Mouse (Mus musculus) R1 (cell line): ENCODE results near the gene Bbs5.
"Not testable (repeated sequence)": the region's sequence is repeated elsewhere in the genome, so short reads cannot be mapped to it uniquely, and the experiment has no call there.

Source experiments
- DNase-seq: peaks from one replicate; pipeline ENCODE4 v3.0.0-alpha.2; 2018; ENCODE audit warnings: low read depth, low spot score

The Bbs5 gene

GRCm38 (mm10) chr2:69646726-69647490, at the start of gene Bbs5:
Gene Bbs5 (plus strand): TSS chr2:69647171.
- DNase-seq: peak; percentile 89

DNA sequence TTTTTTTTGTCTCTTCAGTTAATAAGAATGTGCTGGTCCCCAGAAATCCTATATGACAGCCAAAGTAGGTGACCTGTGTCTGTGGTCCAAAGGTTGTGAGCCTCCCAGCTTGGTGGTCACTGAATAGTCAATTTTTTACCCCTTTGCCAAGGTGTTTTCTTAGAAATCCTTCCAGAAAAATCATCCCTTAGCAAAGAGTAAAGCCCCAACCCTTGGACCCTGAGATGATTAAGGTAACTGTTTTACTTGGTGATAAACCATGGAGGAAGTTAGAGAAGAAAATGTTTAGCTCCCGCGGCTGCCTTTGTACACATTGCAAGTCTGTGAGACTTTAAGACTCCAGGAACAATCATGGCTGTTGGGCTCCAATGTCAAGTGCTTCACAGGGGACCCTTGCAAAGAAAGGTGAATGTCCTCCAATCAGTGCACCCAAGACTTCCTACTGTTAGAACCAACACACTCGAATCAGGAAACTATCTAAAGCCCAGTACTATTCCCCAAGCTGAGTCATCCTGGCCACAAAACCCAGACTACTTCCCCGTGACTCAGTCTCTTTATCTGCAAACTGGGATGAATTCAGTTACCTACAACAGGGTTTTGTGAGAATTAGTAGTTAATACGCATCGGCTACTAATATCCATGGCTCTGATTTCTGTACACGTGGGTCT, 43.1 kb upstream of the Bbs5 start:
- no peak for DNase-seq

GRCm38 (mm10) chr2:69606621-69607020, 40.4 kb upstream of the Bbs5 start:
- DNase-seq: no peak

- peak; percentile 74 for DNase-seq
These were observed 34.7 kb upstream of the Bbs5 start for GRCm38 (mm10) chr2:69612237-69612636.

DNA sequence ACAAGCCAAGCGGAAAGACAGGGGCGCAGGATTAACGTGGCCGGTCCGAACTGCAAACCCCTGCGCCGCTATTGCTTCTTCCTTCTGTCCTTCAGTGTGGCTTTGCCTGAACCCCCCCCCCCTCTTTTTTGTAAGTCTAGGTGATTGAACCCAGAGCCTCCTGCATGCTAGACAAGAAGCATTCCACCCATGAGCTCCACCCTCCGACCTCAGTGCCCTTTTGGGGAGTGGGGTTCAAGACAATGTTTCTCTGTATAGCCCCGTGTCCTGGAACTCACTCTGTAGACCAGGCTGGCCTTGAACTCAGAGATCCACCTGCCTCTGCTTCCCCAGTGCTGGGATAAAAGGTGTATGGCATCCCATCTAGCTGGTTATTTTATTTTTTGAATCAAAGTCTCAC, 34.3 kb upstream of the Bbs5 start:
- DNase-seq: peak; percentile 58

DNA sequence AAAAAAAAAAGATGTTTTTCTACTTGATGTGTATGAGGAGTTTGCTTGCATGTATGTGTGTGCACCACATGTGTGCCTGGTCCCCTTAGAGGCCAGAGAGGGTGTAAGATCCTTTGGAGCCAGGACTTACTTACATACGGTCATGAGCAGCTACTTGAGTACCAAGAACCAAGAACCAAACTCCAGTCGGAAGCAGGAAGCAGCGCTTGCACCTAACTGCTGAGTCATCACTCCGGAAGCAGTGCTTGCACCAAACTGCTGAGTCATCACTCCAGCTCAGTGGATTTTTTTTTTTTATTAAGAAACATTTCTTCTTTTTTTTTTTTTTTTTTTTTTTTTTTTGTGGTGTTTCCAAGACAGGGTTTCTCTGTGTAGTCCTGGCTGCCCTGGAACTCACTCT, 33.7 kb upstream of the Bbs5 start:
- peak; percentile 91 for DNase-seq

DNA sequence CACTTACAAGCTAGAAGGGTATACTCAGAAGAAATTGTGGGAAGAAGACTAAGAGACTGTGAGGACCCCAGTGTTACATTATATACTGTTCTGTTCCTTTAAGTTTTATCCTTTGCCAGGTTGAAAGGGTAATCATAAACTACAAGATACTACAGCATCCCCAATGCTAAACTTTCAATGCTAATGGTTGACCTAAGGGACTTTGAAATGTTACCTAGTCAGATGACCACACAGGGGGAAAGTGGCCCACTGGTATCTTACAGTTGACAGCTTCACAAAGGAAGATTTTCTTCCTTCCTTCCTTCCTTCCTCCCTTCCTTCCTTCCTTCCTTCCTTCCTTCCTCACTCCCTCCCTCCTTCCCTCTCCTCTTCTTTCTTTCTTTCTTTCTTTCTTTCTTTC, 28.6 kb upstream of the Bbs5 start:
- DNase-seq: no peak

DNA sequence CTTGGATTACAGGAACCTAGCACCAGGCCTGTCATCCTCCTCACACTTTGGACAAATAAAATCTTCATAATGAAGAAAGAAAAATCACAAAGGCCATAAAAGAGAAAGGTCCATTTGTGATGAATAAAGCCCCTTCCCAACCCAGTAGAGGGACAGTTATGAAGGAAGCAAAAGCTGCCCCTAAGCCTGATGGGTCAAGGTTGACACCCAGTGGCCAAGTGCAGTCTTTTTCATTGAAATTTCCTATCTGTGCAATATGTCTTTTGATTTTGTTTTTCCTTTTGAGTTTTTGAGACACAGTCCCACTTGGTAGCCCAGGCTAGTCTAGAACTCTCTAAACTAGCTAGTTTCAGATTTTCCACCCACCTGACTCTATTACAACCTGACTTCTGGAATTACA, 27.7 kb upstream of the Bbs5 start:
- DNase-seq: no peak

- no peak for DNase-seq
These were observed 17.8 kb upstream of the Bbs5 start for GRCm38 (mm10) chr2:69629215-69629614.

DNA sequence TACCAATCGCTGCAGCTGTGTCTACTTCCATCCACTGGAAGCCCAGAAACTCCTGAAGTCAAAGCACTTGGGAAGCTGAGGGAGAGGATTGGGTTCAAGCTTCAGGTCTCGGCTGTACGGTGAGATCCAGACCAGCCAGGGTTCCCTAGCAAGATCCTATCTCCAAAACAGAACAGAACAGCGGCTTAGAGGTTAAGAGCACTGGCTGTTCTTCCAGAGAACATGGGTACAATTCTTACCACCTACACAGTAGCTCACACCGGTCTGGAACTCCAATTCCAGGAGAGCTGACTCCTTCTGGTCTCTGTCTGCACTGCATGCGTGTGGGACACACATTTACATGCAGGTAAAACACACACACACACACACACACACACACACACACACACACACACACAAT, 17.1 kb upstream of the Bbs5 start:
- no peak for DNase-seq

GRCm38 (mm10) chr2:69630792-69631191, 16.2 kb upstream of the Bbs5 start:
- no peak for DNase-seq

GRCm38 (mm10) chr2:69631449-69631848, 15.5 kb upstream of the Bbs5 start:
- DNase-seq: peak; percentile 63

GRCm38 (mm10) chr2:69635064-69635701, 11.8 kb upstream of the Bbs5 start:
- DNase-seq: peak; percentile 80

DNA sequence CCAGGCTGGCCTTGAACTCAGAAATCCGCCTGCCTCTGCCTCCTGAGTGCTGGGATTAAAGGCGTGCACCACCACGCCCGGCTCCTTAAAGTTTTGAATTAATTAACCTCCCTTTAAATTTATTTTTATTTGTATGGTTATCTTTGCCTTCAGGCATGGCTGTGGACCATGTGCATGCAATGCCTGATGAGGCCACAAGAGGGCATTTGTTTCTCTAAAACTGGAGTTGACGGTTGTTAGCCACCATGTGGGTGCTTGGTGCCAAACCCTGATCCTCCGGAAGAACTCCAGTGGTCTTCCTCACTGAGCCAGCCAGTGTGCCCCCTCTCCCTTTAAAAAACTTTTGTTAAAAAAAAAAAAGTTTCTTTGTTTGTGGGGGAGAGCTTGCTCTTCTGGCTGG, 11.2 kb upstream of the Bbs5 start:
- DNase-seq: peak; percentile 83

DNA sequence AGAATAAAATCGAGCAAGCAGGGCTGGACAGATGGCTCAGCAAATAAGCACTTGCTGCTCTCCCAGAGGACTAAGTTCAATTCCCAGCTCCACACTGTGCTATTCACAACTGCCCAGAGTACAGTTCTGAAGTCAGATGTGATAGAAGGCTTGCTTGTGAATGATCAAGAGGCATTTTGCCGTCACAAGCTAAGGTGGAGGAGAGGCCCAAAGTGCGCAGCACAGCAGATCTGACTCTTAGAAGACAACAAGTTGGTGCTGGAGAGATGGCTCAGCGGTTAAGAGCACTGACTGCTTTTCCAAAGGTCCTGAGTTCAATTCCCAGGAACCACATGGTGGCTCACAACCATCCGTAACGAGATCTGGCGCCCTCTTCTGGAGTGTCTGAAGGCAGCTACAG, 9.0 kb upstream of the Bbs5 start:
- not testable (repeated sequence) for DNase-seq

DNA sequence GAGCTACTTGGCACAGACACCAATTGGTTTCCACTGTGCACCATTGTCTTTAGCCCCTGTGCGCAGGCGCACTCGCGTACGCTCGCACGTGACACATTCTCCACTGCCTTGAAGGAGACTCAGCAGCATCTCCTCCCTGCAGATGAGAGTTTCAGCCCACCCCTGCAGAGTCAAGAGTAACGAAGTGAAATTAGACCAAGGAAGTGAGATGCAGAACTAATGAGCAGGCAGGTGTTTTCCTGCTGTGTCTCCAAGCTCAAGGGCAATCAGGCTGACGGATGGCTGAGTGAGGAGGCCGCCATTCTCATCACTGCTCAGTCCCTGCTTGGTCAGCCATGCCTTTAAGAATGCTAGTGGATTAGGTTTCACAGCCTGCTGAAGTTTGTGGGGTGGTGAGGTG, 6.9 kb upstream of the Bbs5 start:
- peak; percentile 80 for DNase-seq

- no peak for DNase-seq
These were observed 1.9 kb upstream of the Bbs5 start for GRCm38 (mm10) chr2:69644968-69645617.

DNA sequence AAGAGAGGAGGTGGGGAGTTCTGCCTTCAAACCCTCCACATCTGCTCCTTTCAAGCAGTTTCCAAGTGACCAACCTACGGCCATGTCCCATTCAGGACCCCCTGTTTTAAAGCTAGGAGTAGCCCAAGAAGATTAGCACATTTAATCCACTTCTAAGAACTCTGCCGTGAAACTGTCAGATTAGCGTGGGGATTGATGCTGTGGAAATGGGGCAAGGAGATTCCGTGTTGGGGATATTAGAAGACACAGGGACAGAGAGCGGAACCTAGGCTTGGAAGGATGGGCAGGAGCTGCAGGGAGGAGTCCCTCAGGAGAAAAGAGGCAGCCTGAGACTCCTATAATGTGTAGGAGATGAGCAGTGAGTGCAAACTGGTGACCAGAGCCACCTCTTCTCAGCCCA, 2.7 kb downstream of the Bbs5 start:
- DNase-seq: no peak

DNA sequence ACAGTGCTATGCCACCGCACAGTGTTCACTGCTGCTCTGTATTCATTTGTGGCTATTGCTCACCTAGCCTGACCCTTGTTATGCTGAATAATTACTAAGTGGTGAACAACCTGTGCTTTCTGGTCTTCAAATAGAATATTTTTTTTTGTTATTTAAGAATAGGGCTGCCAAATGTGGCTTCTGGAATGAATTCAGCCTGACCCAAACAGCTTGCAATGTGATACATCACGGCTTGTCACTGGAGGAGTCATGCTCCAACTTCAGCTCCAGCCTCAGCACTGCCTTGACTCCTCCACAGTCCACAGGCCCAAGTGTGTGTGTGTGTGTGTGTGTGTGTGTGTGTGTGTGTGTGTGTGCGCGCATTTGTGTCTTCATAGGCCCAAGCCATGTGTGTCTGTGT, 12.4 kb downstream of the Bbs5 start:
- DNase-seq: no peak

DNA sequence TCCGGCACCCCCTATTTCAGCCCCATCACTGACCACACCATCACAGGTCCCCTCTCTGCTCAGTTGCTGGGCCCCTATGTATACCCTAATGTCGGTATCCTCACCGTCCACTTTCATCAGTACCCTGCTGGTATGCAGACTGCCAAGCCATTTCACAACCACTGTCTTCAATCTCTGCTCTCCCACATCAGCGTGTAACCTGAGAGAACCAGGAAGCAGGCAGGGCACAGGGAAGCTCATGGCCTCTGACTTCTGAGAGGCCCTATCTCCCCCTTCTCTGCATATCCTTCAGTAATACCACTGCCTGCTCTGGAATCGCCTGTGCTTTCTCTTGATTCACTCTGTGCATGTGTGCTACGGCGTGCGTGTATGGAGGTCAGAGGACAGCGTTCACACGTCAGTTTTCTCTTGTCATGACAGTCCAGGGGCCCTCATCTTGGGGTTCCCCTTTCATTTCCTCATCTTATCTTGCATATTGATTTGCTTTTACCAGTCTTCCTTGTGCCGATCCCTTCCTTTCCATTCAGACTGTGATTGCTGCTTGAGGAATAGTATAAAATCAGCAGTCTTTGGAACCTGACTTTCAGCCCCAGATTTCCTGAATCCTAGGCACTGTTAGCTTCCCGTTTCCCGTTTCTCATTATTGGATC, 17.0 kb downstream of the Bbs5 start:
- no peak for DNase-seq

- no peak for DNase-seq
These were observed 20.7 kb downstream of the Bbs5 start for GRCm38 (mm10) chr2:69667656-69668055.

DNA sequence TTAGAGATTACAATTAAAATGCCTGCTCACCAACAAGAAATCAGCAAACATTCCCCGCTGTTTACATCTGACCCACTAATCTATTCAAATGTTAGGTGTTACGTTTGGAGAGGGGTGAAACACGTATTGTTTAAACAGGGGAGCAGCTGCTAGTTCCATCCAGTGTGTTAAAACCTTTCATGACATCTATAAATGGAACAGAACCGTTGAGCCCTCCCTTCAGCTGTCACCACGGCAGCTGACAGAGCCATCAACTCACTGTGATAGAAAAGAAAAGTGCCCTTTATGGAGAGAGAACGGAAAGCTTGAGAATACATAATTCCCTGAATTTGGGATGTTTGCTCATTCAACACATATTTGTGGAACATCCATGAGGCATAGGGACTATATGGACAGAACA, 21.4 kb downstream of the Bbs5 start:
- DNase-seq: no peak
